Mouse (Mus musculus): ENCODE data around the gene Mov10. TPM values are rescaled to one million over a fixed set of nuclear protein-coding genes. Genes with fewer than 3 reads are reported as not detected.

Mov10 gene
- polyA plus RNA-seq, 2 experiments, result 8.3 to 16.3 TPM

- DNase-seq (ENCODE audit: low read depth in 3 of 3, low spot score in 3 of 3) (no peak), ATAC-seq (ENCODE audit: insufficient read depth) (no peak)
- Histone ChIP-seq H3K4me1 (replicated peaks; ENCODE audit: control insufficient read depth in 2 of 2, insufficient read depth in 2 of 2, low read length in 1 of 2) (no peaks in the 10 kb centered on the region), H3K27ac (no peak overlapping the region), H3K4me2 (ENCODE audit: low read depth) (no peak overlapping the region), H3K9me3 (ENCODE audit: control insufficient read depth, low read length) (no peaks in the 10 kb centered on the region), H3K36me3 (replicated peaks; ENCODE audit: control insufficient read depth, insufficient read depth, low read depth) (no peaks in the 10 kb centered on the region), H3K27me3 (ENCODE audit: control insufficient read depth, insufficient read depth, low read length) (no peaks in the 10 kb centered on the region), H3K9ac (replicated peaks) (no peak overlapping the region), H3K4me3 (ENCODE audit: insufficient read depth in 1 of 2, low read depth in 2 of 2, low read length in 2 of 2) (no peak overlapping the region)
- TF ChIP-seq CTCF (IDR thresholded peaks at IDR 0.05; ENCODE audit: low read depth), result no peak
- no peak for TF ChIP-seq EP300 (IDR thresholded peaks at IDR 0.05; ENCODE audit: low read depth)
- 82% methylated on average over 11 of the region's 11 CpGs for WGBS (ENCODE audit: insufficient replicate concordance)
Observed at GRCm38 (mm10) chr3:104800681-104801080, 17.7 kb downstream of the Mov10 start.

DNA sequence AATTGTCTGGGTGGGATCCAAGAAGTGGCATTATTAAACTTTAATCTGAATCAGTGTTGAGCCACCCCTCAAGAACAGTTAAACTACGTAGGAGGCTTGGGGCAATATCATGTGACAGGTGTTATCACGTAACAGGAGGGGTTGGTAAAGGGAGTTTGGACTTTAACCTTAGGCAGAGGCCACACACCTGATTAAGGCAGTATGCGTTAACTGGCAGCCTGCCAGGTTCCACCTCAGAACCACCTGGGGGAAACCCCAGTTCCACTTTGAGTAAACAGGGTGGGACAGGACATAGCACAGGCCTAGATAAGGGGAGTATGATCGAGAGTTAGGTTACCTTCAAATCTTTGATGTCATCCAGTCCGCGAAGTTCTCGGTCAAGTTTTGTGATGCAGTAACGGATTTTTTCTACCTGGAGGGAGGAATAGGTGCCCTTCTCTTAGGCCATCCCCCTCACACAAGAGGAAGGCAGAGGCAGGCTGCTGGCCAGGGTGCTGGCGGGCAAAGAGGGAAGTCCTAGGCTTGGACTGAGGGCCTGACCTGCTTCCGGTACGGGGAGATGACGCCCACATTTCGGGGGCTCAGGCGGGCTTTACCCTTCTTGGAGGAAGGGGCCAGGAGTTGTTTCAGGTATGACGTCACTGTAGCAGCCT, 21.8 kb downstream of the Mov10 start:
- H3K9ac ChIP-seq (replicated peaks), result no peak overlapping the region

GRCm38 (mm10) chr3:104795661-104796340, 22.6 kb downstream of the Mov10 start:
- 66% methylated on average over 15 of the region's 15 CpGs for WGBS (ENCODE audit: insufficient replicate concordance)
- Histone ChIP-seq H3K4me2 (ENCODE audit: low read depth) (no peak overlapping the region), H3K4me3 (ENCODE audit: insufficient read depth in 1 of 2, low read depth in 2 of 2, low read length in 2 of 2) (no peak overlapping the region), H3K9ac (replicated peaks) (no peak overlapping the region), H3K4me1 (replicated peaks; ENCODE audit: control insufficient read depth in 2 of 2, insufficient read depth in 2 of 2, low read length in 1 of 2) (peaks cover 0 to 10% of the 10 kb centered on the region in 2 experiments; a peak in 2 of 4 replicates), H3K36me3 (replicated peaks; ENCODE audit: control insufficient read depth, insufficient read depth, low read depth) (no peaks in the 10 kb centered on the region), H3K27ac (no peak overlapping the region), H3K9me3 (ENCODE audit: control insufficient read depth, low read length) (no peaks in the 10 kb centered on the region), H3K27me3 (ENCODE audit: control insufficient read depth, insufficient read depth, low read length) (no peaks in the 10 kb centered on the region)
- ATAC-seq (ENCODE audit: insufficient read depth) (no peak), DNase-seq (ENCODE audit: low read depth in 3 of 3, low spot score in 3 of 3) (no peak)
- no peak for TF ChIP-seq CTCF (IDR thresholded peaks at IDR 0.05; ENCODE audit: low read depth)
- TF ChIP-seq EP300 (IDR thresholded peaks at IDR 0.05; ENCODE audit: low read depth), result no peak

More for the DNA sequence above, 21.8 kb downstream of the Mov10 start:
- peaks cover 0 to 10% of the 10 kb centered on the region in 2 experiments; a peak in 2 of 4 replicates for H3K4me1 ChIP-seq (replicated peaks; ENCODE audit: control insufficient read depth in 2 of 2, insufficient read depth in 2 of 2, low read length in 1 of 2)
- H3K9me3 ChIP-seq (ENCODE audit: control insufficient read depth, low read length), result no peaks in the 10 kb centered on the region
- TF ChIP-seq CTCF (IDR thresholded peaks at IDR 0.05; ENCODE audit: low read depth) (no peak), EP300 (IDR thresholded peaks at IDR 0.05; ENCODE audit: low read depth) (no peak)
- WGBS (ENCODE audit: insufficient replicate concordance), result 64% methylated on average over 15 of the region's 15 CpGs
- peak in 1 of 3 experiments; percentile 51 for DNase-seq (ENCODE audit: low read depth in 3 of 3, low spot score in 3 of 3)
- no peak overlapping the region for H3K27ac ChIP-seq
- no peaks in the 10 kb centered on the region for H3K27me3 ChIP-seq (ENCODE audit: control insufficient read depth, insufficient read depth, low read length)
- H3K4me3 ChIP-seq (ENCODE audit: insufficient read depth in 1 of 2, low read depth in 2 of 2, low read length in 2 of 2), result no peak overlapping the region
- no peak overlapping the region for H3K4me2 ChIP-seq (ENCODE audit: low read depth)
- H3K36me3 ChIP-seq (replicated peaks; ENCODE audit: control insufficient read depth, insufficient read depth, low read depth), result no peaks in the 10 kb centered on the region
- peak; percentile 63; the same call in 1 of the 2 replicates for ATAC-seq (ENCODE audit: insufficient read depth)

DNA sequence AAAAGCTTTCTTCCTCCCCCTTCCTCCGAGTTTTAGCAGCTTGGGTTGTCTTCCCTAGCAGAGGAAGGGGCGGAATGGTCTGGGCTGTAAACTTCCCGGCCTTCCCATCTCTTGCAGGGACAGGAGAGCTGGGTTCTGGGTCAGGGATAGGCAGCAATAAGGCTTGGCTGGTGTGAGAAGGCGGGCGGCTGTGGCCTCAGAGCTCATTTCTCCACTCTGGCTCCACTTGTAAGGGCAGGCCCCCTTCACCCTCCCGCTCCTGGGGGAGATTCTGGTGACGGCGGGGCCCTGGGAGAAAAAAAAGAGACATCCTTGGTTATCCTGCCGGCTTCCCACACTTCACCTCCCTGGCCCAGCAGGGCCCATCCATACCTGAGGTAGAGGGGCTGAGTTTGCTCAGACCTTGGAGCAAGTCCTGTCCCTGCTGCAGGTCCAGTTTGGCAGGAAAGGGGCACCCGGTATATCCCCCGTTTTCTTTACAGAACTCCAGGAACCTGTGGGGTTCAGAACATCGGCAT, 23.4 kb downstream of the Mov10 start:
- DNase-seq (ENCODE audit: low read depth in 3 of 3, low spot score in 3 of 3) (no peak), ATAC-seq (ENCODE audit: insufficient read depth) (no peak)
- H3K27me3 ChIP-seq (ENCODE audit: control insufficient read depth, insufficient read depth, low read length), result peaks cover under 1% of the 10 kb centered on the region; the same call in 1 of the 2 replicates
- TF ChIP-seq CTCF (IDR thresholded peaks at IDR 0.05; ENCODE audit: low read depth) (no peak), EP300 (IDR thresholded peaks at IDR 0.05; ENCODE audit: low read depth) (no peak)
- WGBS (ENCODE audit: insufficient replicate concordance), result 68% methylated on average over 12 of the region's 12 CpGs
- no peaks in the 10 kb centered on the region for H3K36me3 ChIP-seq (replicated peaks; ENCODE audit: control insufficient read depth, insufficient read depth, low read depth)
- no peak overlapping the region for H3K4me2 ChIP-seq (ENCODE audit: low read depth)
- no peak overlapping the region for H3K9ac ChIP-seq (replicated peaks)
- no peak overlapping the region for H3K27ac ChIP-seq
- H3K4me3 ChIP-seq (ENCODE audit: insufficient read depth in 1 of 2, low read depth in 2 of 2, low read length in 2 of 2), result no peak overlapping the region
- H3K4me1 ChIP-seq (replicated peaks; ENCODE audit: control insufficient read depth in 2 of 2, insufficient read depth in 2 of 2, low read length in 1 of 2), result peaks cover 0 to 10% of the 10 kb centered on the region in 2 experiments; a peak in 2 of 4 replicates
- H3K9me3 ChIP-seq (ENCODE audit: control insufficient read depth, low read length), result no peaks in the 10 kb centered on the region
